In the genomic region with DNA sequence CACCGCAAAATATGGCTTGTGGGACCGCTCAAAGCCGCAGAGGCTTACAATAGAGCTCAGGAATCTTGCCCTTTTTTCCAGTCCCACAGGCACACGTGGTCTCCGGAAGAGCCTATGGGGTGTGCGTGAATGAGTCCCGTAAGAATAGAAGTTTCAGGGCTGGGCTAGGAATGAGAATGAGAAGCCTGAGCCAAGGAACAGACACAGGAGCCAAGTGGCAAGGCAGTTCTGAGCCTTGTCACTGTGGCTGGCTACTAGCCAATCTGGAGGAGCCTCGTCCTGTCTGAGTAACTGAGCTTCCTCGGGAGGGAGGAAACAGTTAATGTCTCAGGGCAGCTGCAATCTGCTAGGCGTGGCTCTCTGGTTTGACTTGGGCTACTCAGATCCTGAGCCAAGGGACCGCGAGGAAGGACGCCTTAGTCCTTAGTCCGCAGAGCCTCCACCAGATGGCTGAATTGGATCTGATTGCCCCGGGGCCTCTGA, we compare ENCODE assay signal across 8 mouse cellular contexts. TPM values are rescaled to one million over a fixed set of nuclear protein-coding genes. Genes with fewer than 3 reads are reported as not detected.
A peak's percentile ranks its signal among the peaks of the same experiment; 100 is the strongest.
DNase-seq lines count a peak whose midpoint lies in the region; ATAC-seq and TF ChIP-seq lines count a peak whose summit lies in the region.

Gene Trim16 (plus strand): TSS at position 173 of the 483 bp plus-strand sequence.

- no peaks in the 10 kb centered on the region for H3K9me3 ChIP-seq in ES-E14 (ENCODE audit: control insufficient read depth, insufficient read depth, low read depth, low read length)
- no peaks in the 10 kb centered on the region for H3K9me3 ChIP-seq in forebrain, embryonic 14.5 days (replicated peaks; ENCODE audit: control insufficient read depth, low read length)
- no peaks in the 10 kb centered on the region for H3K9me3 ChIP-seq in neural tube, embryonic 14.5 days (ENCODE audit: control insufficient read depth, low read length)

- intact Hi-C loops in heart, postnatal 10 days (cut with DNase I) = loop anchor here (2.0 kb wide), 1 partner anchor 57 kb away; no protein-coding TSS in a partner anchor

- peak within 1 kb of the TSS; percentile 51 to 56 for H3K4me3 ChIP-seq in ES-E14 (ENCODE audit: insufficient read depth in 1 of 2, low read depth in 1 of 2, low read length in 2 of 2, poor library complexity in 1 of 2, severe bottlenecking in 1 of 2)
- peak within 1 kb of the TSS; percentile 26 for H3K4me3 ChIP-seq in forebrain, embryonic 14.5 days (ENCODE audit: low read depth, low read length)
- H3K4me3 ChIP-seq in neural tube, embryonic 14.5 days (ENCODE audit: low read depth, low read length) = peak within 1 kb of the TSS; percentile 42

- peak; percentile 41 for DNase-seq in ES-E14 (ENCODE audit: low read depth, low spot score)
- DNase-seq in cerebellum, adult 11-12 months = peak; percentile 30
- DNase-seq in forebrain, embryonic 14.5 days (ENCODE audit: low spot score) = peak; percentile 88
- peak; percentile 90 to 93 for DNase-seq in heart, postnatal 10 days
- DNase-seq in kidney, postnatal 4 days = peak; percentile 76 to 85
- DNase-seq in lung, adult 18-20 months = peak; percentile 85 to 89
- peak; percentile 76 for DNase-seq in testis, postnatal 10 days (ENCODE audit: low spot score)

- H3K4me1 ChIP-seq in ES-E14 (ENCODE audit: control insufficient read depth in 2 of 2, insufficient read depth in 2 of 2, low read length in 2 of 2, poor library complexity in 1 of 2) = peaks cover 3 to 9% of the 10 kb centered on the region in 2 experiments; a peak in 2 of 4 replicates
- peaks cover 13% of the 10 kb centered on the region for H3K4me1 ChIP-seq in forebrain, embryonic 14.5 days (ENCODE audit: control insufficient read depth, insufficient read depth, low read length)
- peaks cover 7% of the 10 kb centered on the region; the same call in 1 of the 2 replicates for H3K4me1 ChIP-seq in neural tube, embryonic 14.5 days (ENCODE audit: control insufficient read depth, insufficient read depth, low read length)

- WGBS in forebrain, embryonic 14.5 days = 7% methylated on average over 15 of the region's 15 CpGs
- WGBS in neural tube, embryonic 14.5 days = 5% methylated on average over 15 of the region's 15 CpGs

- no peak within 1 kb of the TSS for H3K27ac ChIP-seq in ES-E14 (ENCODE audit: insufficient read depth, low read depth, low read length, poor library complexity, severe bottlenecking)
- no peak within 1 kb of the TSS; the same call in 1 of the 2 replicates for H3K27ac ChIP-seq in forebrain, embryonic 14.5 days (ENCODE audit: low read depth, low read length)
- H3K27ac ChIP-seq in neural tube, embryonic 14.5 days (ENCODE audit: low read depth, low read length) = peak within 1 kb of the TSS; percentile 44; the same call in 1 of the 2 replicates

- H3K27me3 ChIP-seq in forebrain, embryonic 14.5 days (replicated peaks; ENCODE audit: control insufficient read depth, insufficient read depth, low read length) = no peaks in the 10 kb centered on the region
- no peaks in the 10 kb centered on the region for H3K27me3 ChIP-seq in neural tube, embryonic 14.5 days (ENCODE audit: control insufficient read depth, insufficient read depth, low read length)

- in situ Hi-C loops in ES-E14 (cut with MboI; ENCODE audit: low sequenced_read_pairs in 2 of 2, unreplicated experiment in 2 of 2) = no loop called here

- H3K36me3 ChIP-seq in ES-E14 (ENCODE audit: control insufficient read depth, insufficient read depth, low read length, poor library complexity, severe bottlenecking) = no peaks in the 10 kb centered on the region
- no peaks in the 10 kb centered on the region for H3K36me3 ChIP-seq in forebrain, embryonic 14.5 days (ENCODE audit: control insufficient read depth, insufficient read depth, low read length)
- H3K36me3 ChIP-seq in neural tube, embryonic 14.5 days (ENCODE audit: control insufficient read depth, insufficient read depth, low read length) = no peaks in the 10 kb centered on the region

- peak; percentile 90 for ATAC-seq in forebrain, embryonic 14.5 days
- ATAC-seq in neural tube, embryonic 14.5 days (ENCODE audit: low read depth) = peak; percentile 87

- H3K9ac ChIP-seq in ES-E14 (ENCODE audit: insufficient read depth, low read depth, low read length, poor library complexity, severe bottlenecking) = peak within 1 kb of the TSS; percentile 26; the same call in 1 of the 2 replicates
- H3K9ac ChIP-seq in forebrain, embryonic 14.5 days (ENCODE audit: low read length) = peak within 1 kb of the TSS; percentile 43
- peak within 1 kb of the TSS; percentile 51 for H3K9ac ChIP-seq in neural tube, embryonic 14.5 days (replicated peaks; ENCODE audit: low read depth, low read length)

- peak within 1 kb of the TSS; percentile 54 for H3K4me2 ChIP-seq in forebrain, embryonic 14.5 days (ENCODE audit: low read length)
- H3K4me2 ChIP-seq in neural tube, embryonic 14.5 days (ENCODE audit: low read depth, low read length) = peak within 1 kb of the TSS; percentile 78

TF ChIP-seq in ES-E14, 5 proteins besides CTCF, POLR2A, EP300 and RAD21:
- no peak for TF ChIP-seq HCFC1 (IDR thresholded peaks at IDR 0.05; ENCODE audit: borderline replicate concordance, insufficient read depth, low read length)
- no peak for TF ChIP-seq ZNF384 (IDR thresholded peaks at IDR 0.05; ENCODE audit: low read depth, low read length)
- no peak for TF ChIP-seq CHD2 (IDR thresholded peaks at IDR 0.05; ENCODE audit: low read depth, low read length)
- no peak for TF ChIP-seq ZC3H11A (IDR thresholded peaks at IDR 0.05; ENCODE audit: borderline replicate concordance, low read depth, low read length)
- no peak for TF ChIP-seq MAFK (IDR thresholded peaks at IDR 0.05; ENCODE audit: insufficient read depth, low read depth, low read length)
TF ChIP-seq in ES-E14: peak in this region for 0.

RNA-seq across cellular contexts. Expression of gene Trim16, which starts in this region (rescaled TPM):
- 3.5 and 4.1 TPM in 2 replicates for total RNA-seq in ES-E14 (2012; rRNA removed)
- polyA plus RNA-seq in forebrain, embryonic 14.5 days (2014; fragmentation: Nextera tagmentation; extraction: Ambion mirVana) = 2.7 and 4.1 TPM in 2 replicates
- total RNA-seq in heart, postnatal 10 days (2021) = 1 to 10 TPM; 8.2 to 9.4 TPM
- 9.5 and 10.1 TPM in 2 replicates for polyA plus RNA-seq in neural tube, embryonic 14.5 days (2014; fragmentation: Nextera tagmentation; extraction: Ambion mirVana)

Comparison
In these comparisons a context has a peak if more than half of its experiments do, and no peak if none do; other contexts are left out.
1. DNase-seq: peak in every context shown above with its lines; median percentile 92 in heart, postnatal 10 days; 88 in forebrain, embryonic 14.5 days; 87 in lung, adult 18-20 months; 80 in kidney, postnatal 4 days; 76 in testis, postnatal 10 days; 41 in ES-E14; 30 in cerebellum, adult 11-12 months.